Mouse (Mus musculus): ENCODE results near the gene Slc19a3.
"Not testable (repeated sequence)": the region's sequence is repeated elsewhere in the genome, so short reads cannot be mapped to it uniquely, and the experiment has no call there.

The Slc19a3 gene

GRCm38 (mm10) chr1:83007471-83007870, 30.8 kb downstream of the Slc19a3 start:
- no peak for DNase-seq (ENCODE audit: low read depth, low spot score)

DNA sequence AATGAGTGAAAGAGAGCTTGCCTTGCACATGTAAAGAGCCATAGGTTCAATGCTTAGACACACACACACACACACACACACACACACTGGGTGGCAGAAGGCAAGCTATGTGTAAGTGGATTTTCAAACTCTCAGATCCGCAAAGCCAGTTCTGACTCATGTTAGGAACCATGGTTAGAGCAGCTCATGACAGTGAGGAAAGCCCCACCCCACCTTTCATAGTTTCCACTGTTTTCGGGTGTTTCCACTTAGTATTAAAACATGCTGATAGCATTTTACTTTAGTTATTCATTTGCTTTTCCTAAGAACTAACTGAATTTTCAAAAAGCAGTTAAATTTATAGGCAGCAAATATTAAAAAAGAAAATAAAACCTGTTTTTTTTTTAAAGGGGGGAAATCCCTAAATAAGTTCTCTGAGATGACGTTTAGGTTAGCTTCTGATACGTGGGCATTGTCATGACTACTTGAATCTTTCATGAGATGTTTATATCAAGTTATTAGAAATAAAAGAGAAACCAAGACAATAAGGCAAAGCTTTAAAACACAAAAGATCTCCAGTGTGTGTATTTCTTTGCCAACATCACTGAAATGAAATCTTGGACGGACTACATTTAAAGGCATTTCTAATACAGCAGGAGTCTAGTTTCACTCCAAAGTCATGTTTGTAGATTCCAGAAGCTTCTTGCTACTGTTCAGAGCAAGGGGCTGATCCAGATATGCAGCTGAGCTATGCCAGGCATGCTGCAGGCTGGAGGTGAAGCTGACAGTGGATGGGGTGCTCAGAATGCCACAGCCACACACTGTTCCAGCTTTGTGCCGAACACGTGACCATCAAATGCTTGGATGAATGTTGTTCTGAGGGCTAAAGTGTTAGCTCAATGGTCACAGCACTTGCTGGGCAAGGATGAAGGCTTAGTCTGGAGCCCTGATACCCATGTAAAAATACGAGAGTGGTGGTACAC, 31.7 kb downstream of the Slc19a3 start:
- no peak for DNase-seq (ENCODE audit: low read depth, low spot score)

DNA sequence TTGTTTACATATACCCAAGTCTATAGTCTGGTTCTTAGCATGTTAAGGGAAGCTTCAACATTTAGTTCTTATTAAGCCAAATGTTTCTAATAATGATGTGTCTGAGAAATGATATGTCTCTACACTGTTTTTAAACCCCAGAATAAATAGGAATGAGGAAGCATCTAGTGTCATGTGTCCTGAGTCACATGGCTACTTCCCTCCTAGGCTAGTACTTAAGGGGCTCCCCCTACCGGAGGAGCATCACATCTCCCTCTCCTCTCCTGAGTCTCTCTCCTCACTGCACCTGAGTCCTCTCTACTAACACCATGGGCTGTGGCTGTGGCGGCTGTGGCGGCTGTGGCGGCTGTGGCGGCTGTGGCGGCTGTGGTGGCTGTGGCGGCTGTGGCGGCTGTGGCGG, 37.9 kb downstream of the Slc19a3 start, which contains the start of gene Gm47959:
TSS of gene Gm47959 (plus strand) at position 243 of the 400 bp plus-strand sequence.
- DNase-seq (ENCODE audit: low read depth, low spot score): not testable (repeated sequence)

DNA sequence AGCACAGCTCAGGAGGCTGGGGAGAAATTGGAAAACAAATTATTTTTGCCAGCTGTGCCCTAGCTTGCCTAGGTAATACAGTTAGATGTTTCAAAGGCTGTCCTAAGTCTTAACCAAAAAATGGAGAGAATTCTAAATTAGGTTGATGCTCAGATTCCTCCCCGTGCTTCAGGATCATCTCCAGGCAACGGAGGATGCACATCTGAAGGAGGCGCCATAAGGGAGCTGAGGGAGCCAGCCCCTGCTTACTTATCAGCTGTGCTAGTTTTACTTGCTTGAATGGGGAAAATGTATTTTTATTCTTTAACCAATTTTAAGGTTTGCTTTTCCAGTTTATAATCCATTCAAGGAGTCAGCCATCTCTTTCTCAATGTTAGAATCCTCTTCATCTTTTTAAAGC, 44.3 kb downstream of the Slc19a3 start:
- no peak for DNase-seq (ENCODE audit: low read depth, low spot score)

DNA sequence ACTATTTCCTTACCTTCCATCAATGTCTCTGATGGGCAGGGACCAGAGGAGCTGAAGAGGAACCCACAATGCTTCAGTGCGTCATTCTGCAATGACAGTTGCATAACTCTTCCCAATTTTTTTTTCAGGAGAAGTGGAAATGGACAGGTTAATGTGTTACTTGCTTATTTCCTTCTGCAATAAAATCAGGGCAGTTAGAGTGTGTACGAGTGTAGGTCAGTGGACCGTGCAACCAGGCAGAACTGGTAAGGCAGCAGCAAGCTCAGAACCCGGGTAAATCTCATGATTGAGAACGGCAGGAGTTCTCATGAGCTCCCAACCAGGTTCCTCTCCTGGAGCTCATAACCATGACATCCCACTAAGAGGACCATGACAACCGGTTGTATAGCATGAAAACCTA, 46.2 kb downstream of the Slc19a3 start:
- no peak for DNase-seq (ENCODE audit: low read depth, low spot score)

DNA sequence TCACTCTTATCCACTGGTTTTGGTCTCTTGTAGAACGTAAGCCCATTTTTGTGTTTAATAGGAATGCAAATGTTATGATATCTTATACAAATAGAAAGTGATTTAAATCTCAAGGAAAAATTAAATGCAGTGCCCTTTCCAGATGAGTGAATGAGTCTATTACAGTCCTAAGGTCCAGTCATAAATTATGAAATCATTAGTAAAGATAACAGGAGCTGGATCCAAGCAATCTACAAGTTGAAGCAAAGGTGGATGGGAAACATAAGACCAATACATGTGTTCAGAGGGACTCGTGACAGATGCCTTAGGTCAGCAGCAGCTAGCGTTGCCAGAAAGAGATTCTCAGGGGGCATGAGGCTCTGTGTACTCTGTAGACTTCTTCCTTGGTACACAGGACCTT, 46.7 kb downstream of the Slc19a3 start:
- DNase-seq (ENCODE audit: low read depth, low spot score): no peak

DNA sequence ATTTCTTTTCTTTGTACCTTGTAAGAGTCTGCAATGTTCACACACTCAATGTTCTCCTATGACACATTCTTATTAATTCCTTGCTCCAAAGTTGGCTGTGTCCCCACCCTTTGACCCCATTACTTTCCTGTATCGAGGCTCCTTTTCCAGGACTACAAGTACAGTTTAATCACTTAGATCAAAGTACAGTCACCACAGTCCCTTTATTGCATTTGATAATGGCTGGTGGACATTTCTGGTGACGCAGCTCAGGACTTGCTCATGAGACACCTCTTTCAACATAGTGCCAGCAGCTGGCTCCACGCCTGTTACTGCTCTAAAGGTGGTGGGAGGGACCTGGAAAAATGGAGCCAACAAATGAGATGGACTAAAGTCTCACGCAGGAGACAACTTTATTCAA, 47.2 kb downstream of the Slc19a3 start:
- DNase-seq (ENCODE audit: low read depth, low spot score): no peak

DNA sequence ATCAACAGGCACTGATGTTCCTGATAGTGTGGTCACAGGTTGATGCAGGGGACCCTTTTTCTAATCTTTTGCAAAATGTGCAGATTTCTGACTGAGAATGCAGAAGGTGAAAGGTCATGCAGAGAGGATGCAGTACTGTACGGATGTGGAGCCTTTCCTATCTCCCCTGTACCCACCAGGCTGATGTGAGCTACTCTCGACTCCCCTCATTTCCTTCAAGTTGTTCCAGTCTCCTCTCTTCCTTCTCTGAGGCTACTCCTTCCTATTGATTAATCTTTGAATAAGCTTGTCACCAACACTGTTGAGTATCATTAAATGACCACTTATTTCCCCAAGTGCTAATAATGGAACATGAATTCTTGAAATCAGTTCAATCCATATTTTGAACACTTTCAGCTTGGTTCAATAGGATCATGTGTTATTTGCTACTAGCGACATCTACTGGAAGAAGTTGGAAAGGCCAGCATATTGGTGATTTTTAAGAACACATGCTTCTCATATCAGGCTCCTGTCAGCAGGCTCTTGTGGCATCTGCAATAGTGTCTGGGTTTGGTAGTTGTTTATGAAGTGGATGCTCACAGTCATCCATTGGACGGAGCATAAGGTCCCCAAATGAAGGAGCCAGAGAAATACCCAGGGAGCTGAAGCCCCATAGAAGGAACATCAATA, 50.6 kb downstream of the Slc19a3 start:
- peak; percentile 74 for DNase-seq (ENCODE audit: low read depth, low spot score)

DNA sequence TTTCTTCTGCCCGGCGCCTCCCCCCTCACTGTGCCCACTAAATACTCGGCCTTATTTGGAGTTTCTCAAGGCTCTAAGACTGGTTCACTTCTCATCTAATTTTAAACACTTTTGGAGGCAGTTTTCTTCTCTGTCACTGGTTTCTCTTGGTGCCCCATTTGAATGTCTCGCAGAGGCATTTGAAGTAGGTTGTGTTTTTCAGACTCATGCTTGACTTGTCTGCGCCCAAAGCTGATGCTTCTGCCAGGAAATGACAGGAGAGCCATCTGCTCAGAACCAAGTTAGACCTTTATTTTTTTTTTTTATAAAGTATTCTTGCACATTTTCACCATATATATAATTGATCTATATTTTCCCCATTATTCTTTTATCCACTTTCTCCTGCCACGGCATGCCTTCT, 51.5 kb downstream of the Slc19a3 start:
- DNase-seq (ENCODE audit: low read depth, low spot score): peak; percentile 36

DNA sequence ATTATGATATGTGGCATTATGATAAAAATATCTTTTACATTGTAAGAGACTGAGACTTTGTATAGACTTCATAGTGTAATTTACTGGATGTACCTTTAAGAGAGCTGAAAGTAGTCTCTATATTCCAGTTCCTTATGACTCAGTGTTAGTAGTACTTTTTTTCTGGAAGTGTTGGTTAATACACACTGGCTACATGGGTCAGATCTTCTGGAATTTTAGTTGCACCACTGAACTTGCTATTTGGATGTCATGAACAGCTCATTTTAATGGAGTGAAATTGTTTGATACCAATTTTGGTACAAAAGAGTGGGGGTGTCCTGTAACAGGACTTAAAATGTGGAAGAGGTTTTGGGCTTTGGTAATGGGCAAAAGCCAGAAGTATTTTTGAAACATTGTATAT, 60.4 kb downstream of the Slc19a3 start:
- DNase-seq (ENCODE audit: low read depth, low spot score): no peak

DNA sequence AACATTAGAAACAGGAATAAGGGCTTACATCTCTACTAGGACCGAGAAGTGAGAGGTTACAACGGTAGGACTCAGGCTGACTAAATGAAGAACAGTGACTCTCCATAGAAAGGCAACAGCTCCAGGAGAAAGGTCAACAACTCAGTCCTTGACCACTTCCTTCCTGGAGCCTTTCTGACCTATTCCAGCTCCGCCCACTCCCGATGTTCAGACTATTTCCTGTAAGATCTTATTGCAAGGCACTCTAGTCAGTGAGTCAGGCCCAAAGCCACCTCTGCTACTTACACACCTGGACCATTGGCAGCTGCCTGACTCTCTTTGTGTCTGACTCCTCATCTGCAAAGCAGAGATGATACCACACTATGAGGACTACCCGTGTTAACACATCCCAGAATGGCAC, 62.5 kb downstream of the Slc19a3 start:
- DNase-seq (ENCODE audit: low read depth, low spot score): no peak

- no peak for DNase-seq (ENCODE audit: low read depth, low spot score)
Observed at GRCm38 (mm10) chr1:82974342-82974741, 63.9 kb downstream of the Slc19a3 start.

DNA sequence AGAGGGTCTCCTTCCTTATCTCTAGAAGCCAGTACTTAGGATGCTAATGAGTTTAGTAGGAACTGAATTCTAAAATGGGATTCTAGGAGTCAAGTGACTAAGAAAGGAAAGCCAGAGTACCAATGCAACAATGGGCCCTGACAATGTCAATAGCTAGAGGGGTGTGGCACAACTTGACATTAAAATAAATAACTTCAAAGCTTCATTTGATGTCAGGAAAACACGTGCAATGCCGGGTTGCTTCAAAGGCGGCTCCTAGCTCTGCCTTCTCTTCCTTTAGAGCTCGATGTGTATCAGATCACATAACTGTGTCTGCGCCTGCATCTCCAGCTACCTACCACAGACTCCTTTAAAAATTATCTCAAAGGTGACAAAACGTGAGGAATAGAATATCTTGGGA, 64.3 kb downstream of the Slc19a3 start:
- DNase-seq (ENCODE audit: low read depth, low spot score): no peak

DNA sequence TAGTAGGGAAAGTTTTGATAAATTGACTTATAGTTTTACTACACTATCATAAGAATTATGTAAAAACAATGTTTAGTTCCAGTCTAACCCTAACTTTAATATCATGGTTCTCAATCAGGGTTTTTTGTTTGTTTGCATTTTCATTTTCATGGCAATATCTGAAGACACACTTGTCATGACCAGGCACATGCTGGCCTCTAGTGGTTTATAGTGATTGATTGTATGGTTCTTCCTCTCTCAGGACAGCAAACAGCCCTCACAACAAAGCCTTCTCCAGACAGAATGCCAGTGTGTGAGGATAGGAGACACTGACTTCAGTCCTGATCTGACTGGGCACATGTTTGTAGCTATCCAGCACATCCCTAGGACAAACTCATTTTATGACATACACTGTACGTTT, 65.0 kb downstream of the Slc19a3 start:
- no peak for DNase-seq (ENCODE audit: low read depth, low spot score)

- no peak for DNase-seq (ENCODE audit: low read depth, low spot score)
Observed at GRCm38 (mm10) chr1:82972046-82972445, 66.2 kb downstream of the Slc19a3 start.

- DNase-seq (ENCODE audit: low read depth, low spot score): no peak
Observed at GRCm38 (mm10) chr1:82966413-82966812, 71.8 kb downstream of the Slc19a3 start.
